In the genomic region with DNA sequence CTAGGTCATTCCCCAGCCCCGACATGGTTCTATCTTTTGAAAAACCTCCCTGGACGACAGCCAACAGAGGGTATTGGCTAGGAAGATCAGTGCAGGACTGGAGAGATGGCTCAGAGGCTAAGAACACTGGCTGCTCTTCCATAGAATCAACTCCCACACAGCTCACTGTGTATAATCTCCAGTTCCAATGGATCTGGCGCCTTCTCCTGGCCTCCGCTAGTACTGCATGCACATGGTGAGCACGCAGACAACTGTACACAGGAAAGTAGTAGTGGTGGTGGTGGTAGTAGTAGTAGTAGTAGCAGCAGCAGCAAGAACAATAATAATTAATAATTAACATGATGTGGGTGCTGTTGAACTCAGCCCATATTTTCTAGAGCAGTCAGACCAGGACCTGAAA, we compare ENCODE assay signal across 8 mouse cellular contexts.
DNase-seq lines count a peak whose midpoint lies in the region; ATAC-seq and TF ChIP-seq lines count a peak whose summit lies in the region.

No protein-coding gene starts in this region.

- no peak overlapping the region for H3K4me2 ChIP-seq in hindbrain, postnatal 0 days (ENCODE audit: low read depth, low read length)
- no peak overlapping the region for H3K4me2 ChIP-seq in neural tube, embryonic 11.5 days (ENCODE audit: low read depth)

- peak; percentile 30; the same call in 1 of the 2 replicates for TF ChIP-seq CTCF in gastrocnemius, adult 2 months (IDR thresholded peaks at IDR 0.05)
- TF ChIP-seq CTCF in hindbrain, postnatal 0 days (IDR thresholded peaks at IDR 0.05; ENCODE audit: low read depth), result peak; percentile 84

- H3K4me1 ChIP-seq in hindbrain, postnatal 0 days (ENCODE audit: insufficient read depth, low read length), result no peaks in the 10 kb centered on the region
- H3K4me1 ChIP-seq in neural tube, embryonic 11.5 days (ENCODE audit: control insufficient read depth, insufficient read depth, low read length), result no peaks in the 10 kb centered on the region

- no peaks in the 10 kb centered on the region for H3K9me3 ChIP-seq in hindbrain, postnatal 0 days (ENCODE audit: low read length)
- no peaks in the 10 kb centered on the region for H3K9me3 ChIP-seq in neural tube, embryonic 11.5 days (ENCODE audit: control insufficient read depth, low read length)

- WGBS in hindbrain, postnatal 0 days, result 46% methylated on average over 5 of the region's 5 CpGs
- 63% methylated on average over 5 of the region's 5 CpGs for WGBS in neural tube, embryonic 11.5 days

- no peak overlapping the region for H3K4me3 ChIP-seq in gastrocnemius, adult 2 months
- no peak overlapping the region for H3K4me3 ChIP-seq in hindbrain, postnatal 0 days (ENCODE audit: low read length)
- no peak overlapping the region for H3K4me3 ChIP-seq in neural tube, embryonic 11.5 days (ENCODE audit: low read depth, low read length)

- intact Hi-C loops in gastrocnemius, adult 2 months (cut with DNase I), result no loop called here
- intact Hi-C loops in gastrocnemius, postnatal 36 days (cut with DNase I), result no loop called here

- H3K36me3 ChIP-seq in hindbrain, postnatal 0 days (ENCODE audit: insufficient read depth, low read length), result no peaks in the 10 kb centered on the region
- H3K36me3 ChIP-seq in neural tube, embryonic 11.5 days (ENCODE audit: control insufficient read depth, insufficient read depth, low read length), result no peaks in the 10 kb centered on the region

- H3K9ac ChIP-seq in hindbrain, postnatal 0 days (replicated peaks; ENCODE audit: low read length), result no peak overlapping the region
- H3K9ac ChIP-seq in neural tube, embryonic 11.5 days (ENCODE audit: low read length), result no peak overlapping the region

- H3K27me3 ChIP-seq in hindbrain, postnatal 0 days (ENCODE audit: insufficient read depth, low read length), result no peaks in the 10 kb centered on the region
- no peaks in the 10 kb centered on the region for H3K27me3 ChIP-seq in neural tube, embryonic 11.5 days (ENCODE audit: control insufficient read depth, insufficient read depth, low read length)

- H3K27ac ChIP-seq in gastrocnemius, adult 2 months, result no peak overlapping the region
- H3K27ac ChIP-seq in hindbrain, postnatal 0 days, result no peak overlapping the region
- H3K27ac ChIP-seq in neural tube, embryonic 11.5 days (ENCODE audit: low read depth, low read length), result no peak overlapping the region

- DNase-seq in gastrocnemius, adult 2 months, result no peak
- no peak for DNase-seq in gastrocnemius, postnatal 36 days
- peak; percentile 8 for DNase-seq in ovary, postnatal 36 days (ENCODE audit: low spot score)
- DNase-seq in ovary, postnatal 10 days (ENCODE audit: low spot score), result no peak
- peak; percentile 66 for DNase-seq in hindbrain, postnatal 0 days (ENCODE audit: low spot score)
- DNase-seq in neural tube, embryonic 11.5 days (ENCODE audit: low spot score), result peak; percentile 51
- no peak for DNase-seq in heart, adult 11 months

- no peak for ATAC-seq in hindbrain, postnatal 0 days
- ATAC-seq in neural tube, embryonic 11.5 days (ENCODE audit: insufficient read depth, low FRiP score, low TSS enrichment), result no peak
- no peak for ATAC-seq in granulocyte monocyte progenitor cell, adult 5-6 weeks (replicated peaks; ENCODE audit: poor library complexity, severe bottlenecking)

Comparison
In these comparisons a context has a peak if more than half of its experiments do, and no peak if none do; other contexts are left out.
1. DNase-seq: peak in ovary, postnatal 36 days (single experiment), hindbrain, postnatal 0 days (single experiment) and neural tube, embryonic 11.5 days (single experiment); none in gastrocnemius, adult 2 months (single experiment), gastrocnemius, postnatal 36 days (0 of 2), ovary, postnatal 10 days (single experiment) and heart, adult 11 months (single experiment).